Mouse (Mus musculus) intestine, postnatal 0 days (tissue): ENCODE measurements around the gene Slc22a13. TPM values are rescaled to one million over a fixed set of nuclear protein-coding genes. Genes with fewer than 3 reads are reported as not detected.

Experiments used
- ATAC-seq: fragments of 200-750 bp; cut with Nextera tagmentation; 2 replicates; pipeline ENCODE4 v1.8.0; 2017; ENCODE audit warnings: mild to moderate bottlenecking, moderate TSS enrichment, moderate library complexity
- H3K27ac ChIP-seq: fragments of 300-500 bp; sonication (generic); 2 replicates; pipeline ENCODE4 v1.5.1; 2014; ENCODE audit warnings: mild to moderate bottlenecking, low read depth, low read length, moderate library complexity
- H3K27me3 ChIP-seq: fragments of 300-500 bp; sonication (generic); replicated peaks from 2 replicates; pipeline ENCODE4 v1.6.1; 2014; ENCODE audit warnings: low read length, mixed read lengths; ENCODE audit not compliant: control insufficient read depth, insufficient read depth
- H3K36me3 ChIP-seq: fragments of 300-500 bp; sonication (generic); 2 replicates; pipeline ENCODE4 v1.6.1; 2014; ENCODE audit warnings: mild to moderate bottlenecking, moderate library complexity; ENCODE audit not compliant: control insufficient read depth, insufficient read depth
- H3K4me1 ChIP-seq: fragments of 300-500 bp; sonication (generic); replicated peaks from 2 replicates; pipeline ENCODE4 v1.6.1; 2014; ENCODE audit warnings: antibody characterized with exemption, low read length, mixed read lengths; ENCODE audit not compliant: control insufficient read depth, insufficient read depth
- H3K4me2 ChIP-seq: fragments of 300-500 bp; sonication (generic); replicated peaks from 2 replicates; pipeline ENCODE4 v1.6.1; 2014; ENCODE audit warnings: low read depth, mild to moderate bottlenecking, moderate library complexity
- H3K4me3 ChIP-seq: fragments of 300-500 bp; sonication (generic); 2 replicates; pipeline ENCODE4 v1.5.1; 2014; ENCODE audit warnings: low read depth, low read length
- H3K9ac ChIP-seq: fragments of 300-500 bp; sonication (generic); 2 replicates; pipeline ENCODE4 v1.6.1; 2014; ENCODE audit warnings: mild to moderate bottlenecking, low read depth, low read length
- H3K9me3 ChIP-seq: fragments of 300-500 bp; sonication (generic); 2 replicates; pipeline ENCODE4 v1.6.1; 2016; ENCODE audit warnings: mixed run types; ENCODE audit not compliant: control insufficient read depth
- CTCF ChIP-seq: sonication (generic); IDR thresholded peaks from 2 replicates; pipeline ENCODE4 v1.5.1; 2016; ENCODE audit warnings: low read depth, mild to moderate bottlenecking, control low read depth, antibody characterized with exemption, moderate library complexity
- WGBS: fragments of 180-500 bp; shearing (Covaris S2); extraction: QIAGEN DNeasy Blood & Tissue Kit; methylation state at CpG from one replicate; pipeline ENCODE4 v1.1.7; 2014; 5-methylcytosine and 5-hydroxymethylcytosine counted together
- polyA plus RNA-seq: library from polyadenylated mRNA; unstranded; fragments of >200 nt; fragmentation: Nextera tagmentation; extraction: Ambion mirVana; gene quantifications from 2 replicates; pipeline ENCODE4 v1.2.1, GENCODE M21; 2015

Slc22a13 gene
- polyA plus RNA-seq, 1 experiment from 2014 or later: not detected

DNA sequence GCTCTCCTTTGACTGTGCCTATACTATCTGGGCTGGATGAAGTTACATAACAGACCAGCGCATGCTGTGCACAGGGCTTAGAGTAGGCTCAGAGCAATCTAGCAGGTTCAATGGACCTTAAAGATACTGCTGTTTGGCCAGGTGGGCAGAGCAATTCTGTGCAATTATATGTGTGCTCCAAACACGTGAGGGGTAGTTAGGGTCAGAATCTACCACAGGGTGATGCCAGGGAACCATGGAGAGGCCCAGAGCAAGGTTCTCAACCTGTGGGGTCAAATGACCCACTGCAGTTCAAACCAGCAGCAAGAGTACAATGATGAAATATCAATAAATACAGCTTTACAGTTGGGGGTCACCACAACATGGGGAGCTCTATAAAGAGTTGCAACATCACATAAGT lies 2.2 kb downstream of the Slc22a13 start:
- no peak for TF ChIP-seq CTCF
- no peaks in the 10 kb centered on the region for H3K4me1 ChIP-seq
- no peak overlapping the region for H3K9ac ChIP-seq
- H3K36me3 ChIP-seq: no peaks in the 10 kb centered on the region
- 62% methylated on average over 2 of the region's 2 CpGs for WGBS
- H3K4me3 ChIP-seq: no peak overlapping the region
- no peaks in the 10 kb centered on the region for H3K9me3 ChIP-seq
- no peak overlapping the region for H3K4me2 ChIP-seq
- no peak overlapping the region for H3K27ac ChIP-seq
- H3K27me3 ChIP-seq: no peaks in the 10 kb centered on the region
- no peak for ATAC-seq

- Histone ChIP-seq H3K9me3 (no peaks in the 10 kb centered on the region), H3K27me3 (no peaks in the 10 kb centered on the region), H3K4me2 (no peak overlapping the region), H3K4me3 (no peak overlapping the region), H3K4me1 (no peaks in the 10 kb centered on the region), H3K36me3 (no peaks in the 10 kb centered on the region), H3K27ac (no peak overlapping the region), H3K9ac (no peak overlapping the region)
- no peak for ATAC-seq
- no peak for TF ChIP-seq CTCF
- 90% methylated on average over 5 of the region's 5 CpGs for WGBS
Measured at GRCm38 (mm10) chr9:119205756-119206155, 3.1 kb downstream of the Slc22a13 start.

DNA sequence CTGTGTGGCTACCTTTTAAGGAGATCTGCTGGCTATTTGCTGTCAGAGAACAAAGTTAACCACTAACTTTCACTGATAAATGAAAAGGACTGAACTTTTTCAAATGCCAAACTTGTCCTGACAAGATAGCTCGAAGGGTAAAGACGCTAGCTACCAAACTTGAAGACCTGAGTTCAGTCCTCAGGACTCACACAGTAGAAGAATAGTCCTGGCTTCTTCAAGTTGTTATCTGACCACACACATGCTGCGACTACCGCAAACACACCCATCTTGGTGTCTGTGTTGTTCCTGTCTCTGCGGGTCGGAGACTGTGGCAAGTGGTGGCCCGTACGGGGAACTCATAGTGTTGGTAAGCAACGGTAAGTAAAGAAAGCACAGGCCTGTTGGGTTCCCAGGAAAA lies 5.3 kb downstream of the Slc22a13 start:
- ATAC-seq: no peak
- Histone ChIP-seq H3K9me3 (no peaks in the 10 kb centered on the region), H3K4me3 (no peak overlapping the region), H3K27me3 (no peaks in the 10 kb centered on the region), H3K4me2 (no peak overlapping the region), H3K9ac (no peak overlapping the region), H3K27ac (no peak overlapping the region), H3K36me3 (no peaks in the 10 kb centered on the region), H3K4me1 (no peaks in the 10 kb centered on the region)
- TF ChIP-seq CTCF: no peak
- 96% methylated on average over 9 of the region's 9 CpGs for WGBS

GRCm38 (mm10) chr9:119201653-119202052 lies 7.2 kb downstream of the Slc22a13 start:
- no peak for ATAC-seq
- Histone ChIP-seq H3K4me1 (no peaks in the 10 kb centered on the region), H3K4me2 (no peak overlapping the region), H3K4me3 (no peak overlapping the region), H3K27ac (no peak overlapping the region), H3K36me3 (no peaks in the 10 kb centered on the region), H3K9me3 (no peaks in the 10 kb centered on the region), H3K9ac (no peak overlapping the region), H3K27me3 (no peaks in the 10 kb centered on the region)
- TF ChIP-seq CTCF: no peak
- 80% methylated on average over 5 of the region's 5 CpGs for WGBS

- Histone ChIP-seq H3K4me1 (no peaks in the 10 kb centered on the region), H3K36me3 (no peaks in the 10 kb centered on the region), H3K4me3 (no peak overlapping the region), H3K4me2 (no peak overlapping the region), H3K27me3 (no peaks in the 10 kb centered on the region), H3K9ac (no peak overlapping the region), H3K27ac (no peak overlapping the region), H3K9me3 (no peaks in the 10 kb centered on the region)
- no peak for TF ChIP-seq CTCF
- ATAC-seq: no peak
- 72% methylated on average over 10 of the region's 10 CpGs for WGBS
Measured at GRCm38 (mm10) chr9:119199151-119199861, 9.6 kb downstream of the Slc22a13 start.

DNA sequence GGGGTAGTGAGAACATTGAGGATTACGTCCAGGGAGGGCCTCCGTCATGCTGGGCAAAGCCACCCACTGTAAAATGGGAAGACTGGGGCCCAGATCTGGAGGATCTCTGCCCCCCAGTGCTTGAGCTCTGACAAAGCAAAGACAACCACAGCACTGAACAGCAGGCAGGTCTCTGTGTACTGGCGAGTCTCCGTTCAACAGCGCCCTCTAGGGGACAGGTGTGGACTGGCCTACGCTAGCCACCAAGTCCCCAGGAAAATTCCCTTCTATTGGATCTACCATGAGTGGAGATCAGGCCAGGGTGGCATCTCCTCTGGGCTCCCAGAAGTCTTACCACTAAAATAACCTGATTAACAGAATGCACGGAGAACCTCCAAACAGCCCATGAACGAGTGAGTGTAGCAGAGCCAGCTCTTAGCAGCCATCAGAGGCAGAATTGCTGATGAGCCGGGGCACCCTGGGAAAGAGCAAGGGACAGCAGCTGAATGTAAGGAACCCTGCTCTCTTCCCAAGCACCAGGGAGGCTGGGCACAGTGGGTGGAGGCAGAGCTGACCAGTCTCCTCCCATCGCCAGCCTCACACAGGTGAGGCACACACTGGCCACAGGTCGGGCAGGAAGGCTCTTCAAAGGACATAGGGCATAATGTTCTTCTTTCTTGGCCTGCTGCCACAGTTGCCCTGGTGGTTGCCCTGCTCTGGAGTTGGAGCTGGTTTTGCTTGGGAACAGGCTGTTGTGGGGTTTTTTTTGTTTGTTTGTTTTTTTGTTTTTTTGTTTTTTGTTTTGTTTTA lies 16.5 kb downstream of the Slc22a13 start:
- no peak overlapping the region for H3K27ac ChIP-seq

More for the DNA sequence above, 16.5 kb downstream of the Slc22a13 start:
- Histone ChIP-seq H3K36me3 (no peaks in the 10 kb centered on the region), H3K4me3 (no peak overlapping the region), H3K27me3 (no peaks in the 10 kb centered on the region), H3K4me2 (no peak overlapping the region), H3K9me3 (no peaks in the 10 kb centered on the region), H3K4me1 (no peaks in the 10 kb centered on the region), H3K9ac (no peak overlapping the region)
- peak; percentile 89 for TF ChIP-seq CTCF
- 30% methylated on average over 11 of the region's 11 CpGs for WGBS
- ATAC-seq: peak; percentile 78
